Mouse (Mus musculus) layer of hippocampus, adult 8-10 months (tissue): ENCODE measurements around the gene Cog5. TPM values are rescaled to one million over a fixed set of nuclear protein-coding genes. Genes with fewer than 3 reads are reported as not detected.
"Not testable (repeated sequence)": the region's sequence is repeated elsewhere in the genome, so short reads cannot be mapped to it uniquely, and the experiment has no call there.

ENCODE experiments used
- DNase-seq, 2 experiments: peaks; one replicate each; pipeline ENCODE4 v3.0.0; 2022; ENCODE audit warnings: low spot score in 2 of 2
- total RNA-seq, 4 experiments: library from RNA; stranded (reverse); gene quantifications; 2 replicates each; pipeline ENCODE4 v1.2.4; 2022

Gene Cog5
- total RNA-seq: 10 to 100 TPM; 57.4 to 68.6 (median 67.5) TPM

- peak; percentile 91 to 97 for DNase-seq
These were observed at the start of gene Cog5, which contains the start of gene Dus4l for GRCm38 (mm10) chr12:31654197-31654964. Gene Cog5, plus strand, starts transcription at chr12:31654869. Gene Dus4l, minus strand, starts transcription at chr12:31654826.

GRCm38 (mm10) chr12:31604894-31605293, 49.8 kb upstream of the Cog5 start:
- no peak for DNase-seq

DNA sequence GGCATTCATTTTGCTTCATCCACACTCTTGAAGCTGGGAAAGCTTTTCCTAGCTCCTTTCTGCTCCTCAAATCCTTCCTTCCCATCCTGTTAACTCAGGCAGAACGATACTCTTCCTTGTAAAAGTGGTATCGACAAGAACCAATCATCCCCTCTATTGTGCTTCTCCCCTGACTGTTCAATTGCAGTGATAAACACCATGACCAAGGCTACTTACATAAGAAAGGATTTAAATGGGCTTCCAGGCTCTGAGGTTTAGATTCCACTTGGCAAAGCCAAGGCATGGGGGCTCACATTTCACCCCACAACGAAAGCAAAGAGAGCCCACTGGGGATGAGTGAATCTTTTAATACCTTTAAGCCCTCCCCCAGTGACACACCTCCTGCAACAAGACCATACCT, 46.5 kb upstream of the Cog5 start:
- no peak for DNase-seq

DNA sequence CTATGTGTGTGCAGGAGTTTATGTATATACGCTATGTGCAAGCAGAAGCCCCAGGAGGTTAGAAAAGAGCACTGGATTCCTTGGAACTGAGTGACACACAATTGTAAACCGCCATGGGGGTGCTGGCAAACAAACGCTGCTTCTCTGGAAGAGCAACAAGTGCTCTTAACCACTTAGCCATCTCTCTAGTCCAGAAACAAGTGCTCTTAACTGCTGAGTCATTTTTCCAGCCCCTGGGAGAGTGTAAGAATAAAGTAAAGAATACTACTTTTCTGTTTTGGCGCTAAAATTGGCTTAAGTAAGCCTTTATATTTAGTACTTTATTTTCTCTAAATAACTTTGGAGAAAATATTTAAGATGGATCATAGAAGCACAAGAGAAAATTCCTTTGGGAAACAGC, 41.3 kb upstream of the Cog5 start:
- no peak for DNase-seq

GRCm38 (mm10) chr12:31620106-31620505, 34.6 kb upstream of the Cog5 start:
- DNase-seq: no peak

- no peak for DNase-seq
These were observed 29.7 kb upstream of the Cog5 start for GRCm38 (mm10) chr12:31625016-31625415.

DNA sequence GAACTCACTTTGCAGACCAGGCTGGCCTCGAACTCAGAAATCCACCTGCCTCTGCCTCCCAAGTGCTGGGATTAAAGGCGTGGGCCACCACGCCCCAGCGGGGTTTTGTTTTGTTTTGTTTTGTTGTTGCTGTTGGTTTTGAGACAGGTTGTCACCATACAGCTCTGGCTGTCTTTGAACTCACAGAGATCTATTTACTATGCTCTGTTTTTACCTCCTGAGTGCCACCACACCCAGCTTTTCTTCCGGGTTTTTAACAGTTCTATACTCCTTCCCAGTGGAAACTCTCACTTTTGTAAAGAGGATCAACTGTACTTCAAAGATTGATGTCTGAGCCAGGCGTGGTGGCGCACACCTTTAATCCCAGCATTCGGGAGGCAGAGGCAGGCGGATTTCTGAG, 26.3 kb upstream of the Cog5 start:
- not testable (repeated sequence) for DNase-seq

GRCm38 (mm10) chr12:31633970-31634342, 20.7 kb upstream of the Cog5 start:
- no peak for DNase-seq

- peak in 1 of 2 experiments; percentile 27 for DNase-seq
These were observed 20.1 kb upstream of the Cog5 start, which contains the start of gene Bcap29 for GRCm38 (mm10) chr12:31634343-31635239. Gene Bcap29, minus strand, starts transcription at chr12:31634658.

GRCm38 (mm10) chr12:31635240-31635607, 19.4 kb upstream of the Cog5 start:
- DNase-seq: no peak

DNA sequence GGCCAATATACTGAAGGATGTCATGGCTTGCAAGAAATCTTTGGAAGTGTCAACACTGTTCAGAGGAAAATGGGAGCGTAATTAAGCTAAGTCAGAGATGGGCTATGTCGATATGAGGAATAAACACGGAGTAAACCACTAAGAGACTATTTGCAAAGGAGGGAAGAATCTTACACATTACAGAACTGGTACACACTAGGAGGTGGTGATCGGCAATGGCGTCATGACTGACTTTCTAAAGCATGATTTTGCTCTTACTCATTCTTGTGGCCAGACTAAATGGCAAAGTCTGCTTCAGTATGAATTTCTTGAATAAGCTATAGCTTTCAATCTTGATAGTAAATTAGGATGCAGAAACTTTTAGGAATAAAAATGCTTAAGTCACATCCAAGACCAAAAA, 1.1 kb upstream of the Cog5 start:
- no peak for DNase-seq

- no peak for DNase-seq
These were observed 352 bp downstream of the Cog5 start for GRCm38 (mm10) chr12:31654965-31655477.

DNA sequence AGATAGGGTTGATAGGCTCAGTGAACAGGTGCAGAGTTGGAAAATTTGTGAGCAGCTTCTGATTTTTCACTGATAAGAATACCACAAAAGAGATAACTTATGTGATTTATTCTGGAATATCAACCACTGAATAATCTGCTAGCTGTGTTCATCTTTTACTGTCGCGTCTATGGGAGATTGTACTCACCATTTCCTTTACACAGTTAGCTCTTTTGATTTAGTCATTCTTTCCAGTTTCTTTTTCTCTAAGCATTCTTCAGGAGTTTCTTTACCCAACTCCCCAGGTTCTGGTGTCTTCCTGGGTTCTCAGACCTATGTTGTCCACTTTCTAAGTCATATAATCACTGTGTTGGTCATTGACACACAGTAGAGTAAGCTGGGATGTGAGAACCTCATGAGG, 2.2 kb downstream of the Cog5 start:
- DNase-seq: no peak

GRCm38 (mm10) chr12:31665999-31666398, 11.3 kb downstream of the Cog5 start:
- DNase-seq: no peak

DNA sequence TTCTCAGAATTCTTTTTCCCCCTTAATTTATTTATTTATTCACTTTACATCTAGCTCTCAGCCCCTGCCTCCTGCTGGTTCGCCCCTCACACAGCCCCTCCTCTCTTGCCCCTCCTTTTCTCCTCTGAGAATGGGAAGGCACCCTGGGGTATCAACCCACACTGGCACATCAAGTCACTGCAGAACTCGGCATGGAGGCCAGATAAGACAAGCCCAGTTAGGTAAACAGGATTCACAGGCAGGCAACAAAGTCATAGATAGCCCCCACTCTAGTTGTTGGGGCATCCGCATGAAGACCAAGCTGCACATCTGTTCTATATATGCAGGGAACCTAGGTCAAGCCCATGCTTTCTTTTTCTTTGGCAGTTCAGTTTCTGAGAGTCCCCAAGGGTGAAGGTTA, 12.5 kb downstream of the Cog5 start:
- DNase-seq: no peak

DNA sequence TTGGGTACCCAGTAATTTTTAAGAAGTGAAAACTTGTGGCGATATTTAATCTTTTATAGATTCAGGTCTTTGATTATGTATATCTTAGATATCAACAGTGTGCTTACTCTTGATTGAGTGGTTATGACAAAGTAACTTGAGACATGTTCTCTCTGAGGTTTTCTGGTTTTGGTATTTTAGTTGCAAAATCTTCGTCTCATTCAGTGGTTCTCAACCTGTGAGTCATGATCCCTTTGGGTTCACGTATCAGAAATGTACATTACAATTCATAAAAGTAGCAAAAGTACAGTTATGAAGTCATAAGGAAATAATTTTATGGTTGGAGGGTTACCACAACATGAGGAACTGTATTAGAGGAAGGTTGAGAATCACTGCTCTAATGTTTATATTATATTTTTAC, 32.0 kb downstream of the Cog5 start:
- DNase-seq: no peak

GRCm38 (mm10) chr12:31693278-31693677, 38.6 kb downstream of the Cog5 start:
- DNase-seq: no peak

DNA sequence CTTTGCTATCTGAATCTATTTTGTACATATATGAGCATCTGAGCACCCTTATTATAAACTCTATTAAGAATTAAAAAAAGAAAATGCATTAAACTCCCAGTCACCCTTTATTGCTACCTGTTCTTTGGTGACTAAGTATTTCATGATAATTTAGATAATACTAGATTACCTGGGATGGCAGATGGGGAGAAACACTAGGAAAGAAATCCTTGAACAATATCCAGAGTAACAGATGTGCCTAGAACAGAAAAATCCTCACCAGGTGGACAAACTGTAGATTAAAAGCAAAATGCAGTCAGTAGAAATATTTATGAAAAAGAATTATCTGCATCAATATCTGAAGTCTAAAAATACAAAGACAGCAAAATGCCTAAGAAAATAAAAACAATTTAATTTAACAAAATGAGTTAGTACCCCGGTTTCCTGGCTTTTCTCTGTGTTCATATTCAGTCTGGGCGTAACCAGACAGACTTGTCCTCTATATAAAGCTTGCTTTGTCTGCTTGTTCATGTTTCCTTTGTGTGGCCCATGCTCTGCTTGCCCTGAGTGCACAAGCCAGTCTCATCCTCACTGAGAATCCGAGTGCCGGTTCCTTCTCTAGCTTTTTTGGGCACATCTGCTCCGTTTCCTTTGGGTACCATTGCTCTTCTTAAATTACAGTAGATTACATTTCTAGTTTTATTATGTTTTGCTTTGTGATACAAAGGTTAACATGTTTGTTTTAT, 46.1 kb downstream of the Cog5 start:
- no peak for DNase-seq

- DNase-seq: no peak
These were observed 46.7 kb downstream of the Cog5 start for GRCm38 (mm10) chr12:31701411-31701810.

- no peak for DNase-seq
These were observed 49.2 kb downstream of the Cog5 start for GRCm38 (mm10) chr12:31703904-31704303.

DNA sequence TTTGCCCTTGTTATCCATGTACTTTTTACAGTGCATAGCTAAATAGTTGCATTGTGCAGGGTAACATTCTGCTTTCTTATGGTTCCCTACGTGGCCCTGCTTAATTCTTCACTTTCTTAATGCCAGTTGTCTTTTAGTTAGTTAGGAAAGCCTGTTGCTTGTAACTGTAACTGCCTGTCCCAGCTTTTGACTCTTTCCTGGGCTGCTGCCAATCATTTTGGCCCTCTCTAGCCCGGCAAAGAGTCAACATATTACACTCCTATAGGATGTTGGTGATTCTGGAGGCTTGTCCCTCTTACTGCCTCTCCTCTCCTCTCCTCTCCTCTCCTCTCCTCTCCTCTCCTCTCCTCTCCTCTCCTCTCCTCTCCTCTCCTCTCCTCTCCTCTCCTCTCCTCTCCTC, 51.5 kb downstream of the Cog5 start:
- no peak for DNase-seq

DNA sequence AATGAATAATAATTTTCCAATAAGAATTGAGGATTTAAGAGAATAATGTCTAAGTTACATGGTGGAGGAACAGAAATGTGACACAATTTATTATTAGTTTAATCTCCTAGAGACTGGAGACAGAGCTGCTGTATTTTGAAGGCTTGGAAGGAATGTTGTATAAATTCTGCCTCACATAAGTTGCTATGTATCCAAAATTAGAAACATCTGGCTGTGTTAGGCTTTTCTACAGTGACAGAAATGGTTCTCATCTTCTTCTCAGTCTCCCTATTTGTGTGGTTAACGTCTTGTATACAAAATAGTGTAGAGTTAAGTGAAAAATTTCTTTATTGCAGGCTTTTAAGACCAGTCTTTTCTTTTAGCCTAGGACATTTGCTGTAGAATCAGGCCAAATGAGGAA, 52.9 kb downstream of the Cog5 start:
- DNase-seq: no peak
